Mouse (Mus musculus) regulatory T cell (primary cell): ENCODE data around the gene Gpx8.

Experiments used
- in situ Hi-C: fragments of 300-600 bp; cut with MboI, MseI; formaldehyde crosslinking; loops from one replicate; pipeline ENCODE4 v1.15.1; 2025; ENCODE audit warnings: high pct_unique_total_duplicates

Gene Gpx8

DNA sequence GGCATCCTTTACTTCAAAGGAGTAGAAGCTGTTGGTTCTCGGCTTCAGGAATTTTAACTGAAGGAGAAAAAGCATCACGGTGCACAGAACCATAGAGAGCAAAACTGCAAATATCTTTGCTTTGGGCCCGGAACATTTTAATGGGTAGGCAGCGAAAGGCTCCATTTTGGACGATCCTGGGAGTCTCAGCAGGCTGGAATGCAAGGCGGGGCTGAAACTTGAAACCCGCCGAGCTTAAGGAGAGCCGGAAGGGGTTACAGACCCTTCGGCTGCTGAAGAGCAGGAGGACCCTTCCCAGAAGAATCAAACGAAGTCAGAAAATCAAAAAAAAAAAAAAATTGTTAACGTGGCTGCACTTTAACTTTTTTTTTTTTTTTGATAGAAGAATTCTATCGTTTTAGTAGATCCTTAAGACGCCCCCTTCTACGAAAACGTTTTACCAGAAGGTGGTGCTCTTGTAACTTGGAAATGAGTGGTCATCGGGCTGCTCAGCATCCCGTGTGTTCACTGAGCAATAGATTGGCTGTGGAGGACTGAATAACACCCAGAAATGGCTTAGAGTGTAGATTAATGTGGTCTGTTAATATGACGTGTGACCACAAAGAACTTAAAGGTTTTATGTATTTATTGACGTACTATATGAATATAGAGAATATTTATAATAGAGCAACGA, at the start of gene Gpx8:
Gpx8 (minus strand) TSS at position 200 of the 673 bp plus-strand sequence.
- in situ Hi-C loops: loop anchor here (5.0 kb wide), 2 partner anchors 216 to 364 kb away; no protein-coding TSS in a partner anchor

DNA sequence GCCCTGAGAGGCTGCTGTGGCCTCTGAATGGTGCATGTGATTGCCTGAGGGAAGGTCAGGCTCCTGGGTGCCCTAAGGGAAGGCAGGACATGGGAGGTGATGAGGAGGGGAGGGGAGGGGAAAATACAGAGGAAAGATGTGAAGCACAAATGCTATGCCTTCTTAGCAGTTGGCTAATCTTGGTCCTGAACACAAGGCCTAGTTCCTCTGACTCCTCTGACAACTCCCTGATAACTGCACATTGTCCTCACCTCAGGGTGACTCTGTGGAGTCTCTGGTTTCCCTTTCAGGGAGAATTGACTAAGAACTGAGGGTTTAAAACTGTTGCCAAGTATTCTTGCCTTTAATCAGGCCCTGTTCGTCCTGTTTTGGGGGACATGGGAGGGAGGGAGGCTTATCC, 48.4 kb upstream of the Gpx8 start:
- in situ Hi-C loops: no loop called here

DNA sequence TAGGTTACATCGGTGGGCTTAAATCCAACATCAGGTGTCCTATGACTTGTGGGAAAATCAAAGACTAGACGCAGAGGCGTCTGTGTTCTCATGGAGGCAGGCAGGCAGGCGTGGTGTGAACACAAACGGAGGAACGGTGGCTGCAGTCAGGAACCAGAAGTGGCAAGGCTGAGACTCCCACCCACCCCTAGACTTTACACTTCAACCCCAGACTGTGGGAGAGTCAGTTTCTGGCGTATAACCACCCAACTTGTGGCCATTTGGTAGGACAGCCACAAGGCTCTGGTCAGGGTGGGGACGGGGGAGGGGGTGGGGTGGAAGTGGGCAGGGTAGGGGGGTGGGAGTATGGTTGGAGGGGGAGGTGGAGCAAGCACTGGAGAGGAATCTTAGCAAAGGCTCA, 44.3 kb upstream of the Gpx8 start:
- in situ Hi-C loops: no loop called here

DNA sequence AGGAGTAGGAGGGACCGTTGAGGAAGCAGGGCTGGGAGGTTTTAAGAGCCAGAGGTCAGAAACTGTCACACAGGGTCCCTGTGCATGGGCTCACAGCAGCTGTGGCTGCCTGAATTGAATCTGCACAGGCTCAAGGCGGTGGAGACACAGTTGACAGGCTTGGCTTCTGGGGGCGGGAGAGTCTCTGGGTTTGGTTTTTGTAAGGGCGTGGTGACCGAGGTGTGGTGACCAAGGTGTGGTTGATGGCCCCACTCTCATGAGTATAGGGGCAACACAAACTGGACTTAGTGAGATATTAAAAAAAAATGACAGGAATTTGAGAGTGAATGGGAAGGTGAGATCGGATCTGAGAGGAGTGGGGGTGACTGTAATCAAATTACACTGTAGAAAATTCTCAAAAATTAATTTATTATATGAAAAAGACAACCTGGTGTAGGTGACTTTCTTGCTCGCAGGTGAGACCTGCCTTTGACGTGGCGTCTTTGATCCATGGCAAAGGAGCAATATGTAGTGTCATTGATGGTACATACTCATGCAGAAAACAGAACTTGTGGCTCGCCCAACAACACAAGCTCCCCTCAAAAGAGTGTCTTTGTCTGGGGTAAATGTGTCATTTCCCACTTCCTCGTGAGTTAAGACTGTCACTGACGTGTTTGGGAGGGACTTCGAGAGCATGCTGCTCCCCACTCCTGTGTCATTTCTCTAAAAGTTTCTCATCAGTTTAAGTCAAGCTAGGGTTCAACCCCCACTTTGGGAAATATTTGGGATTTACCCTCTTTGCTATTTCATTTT, 41.2 kb upstream of the Gpx8 start:
- in situ Hi-C loops: loop anchor here (10.0 kb wide), 1 partner anchor 67 kb away; no protein-coding TSS in a partner anchor

DNA sequence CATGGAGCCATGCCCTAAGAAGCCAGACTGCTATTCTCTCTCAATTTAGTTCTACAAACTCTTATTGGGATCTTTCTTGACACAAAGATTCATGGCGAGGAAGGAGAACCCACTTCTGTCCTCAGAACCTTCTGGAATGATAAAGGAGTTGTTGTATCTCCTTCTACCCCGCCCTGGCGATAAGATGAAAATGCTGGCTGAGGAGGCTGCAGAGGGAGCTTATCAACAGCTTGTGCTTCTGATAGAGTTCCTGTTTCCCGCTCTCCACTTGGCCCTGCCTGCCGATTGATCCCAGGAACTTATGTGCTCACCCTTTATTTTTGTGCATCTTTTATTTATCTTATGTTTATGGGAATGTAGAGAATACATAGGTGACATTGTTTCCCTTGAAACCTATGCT, 38.5 kb upstream of the Gpx8 start:
- in situ Hi-C loops: loop anchor here (10.0 kb wide), 1 partner anchor 70 kb away; no protein-coding TSS in a partner anchor

DNA sequence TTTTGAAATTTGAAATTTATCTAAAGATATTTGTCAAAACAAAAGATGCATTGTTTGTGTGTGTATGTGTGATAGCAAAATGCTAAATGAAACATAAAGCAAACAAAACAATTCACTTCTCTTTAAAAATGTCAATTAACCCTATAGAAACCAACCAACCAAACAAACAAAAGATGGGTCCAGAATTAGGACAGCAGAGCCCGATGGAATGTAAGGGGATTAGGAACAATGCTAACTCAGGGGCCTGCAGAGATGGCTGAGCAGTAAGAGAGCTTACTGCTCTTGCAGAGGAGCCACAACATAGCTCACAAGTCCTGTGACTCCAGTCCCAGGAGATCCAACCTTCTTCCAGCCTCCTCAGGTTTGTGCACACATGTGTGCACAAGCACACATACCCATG, 35.9 kb upstream of the Gpx8 start:
- in situ Hi-C loops: loop anchor here (10.0 kb wide), 1 partner anchor 73 kb away; no protein-coding TSS in a partner anchor

DNA sequence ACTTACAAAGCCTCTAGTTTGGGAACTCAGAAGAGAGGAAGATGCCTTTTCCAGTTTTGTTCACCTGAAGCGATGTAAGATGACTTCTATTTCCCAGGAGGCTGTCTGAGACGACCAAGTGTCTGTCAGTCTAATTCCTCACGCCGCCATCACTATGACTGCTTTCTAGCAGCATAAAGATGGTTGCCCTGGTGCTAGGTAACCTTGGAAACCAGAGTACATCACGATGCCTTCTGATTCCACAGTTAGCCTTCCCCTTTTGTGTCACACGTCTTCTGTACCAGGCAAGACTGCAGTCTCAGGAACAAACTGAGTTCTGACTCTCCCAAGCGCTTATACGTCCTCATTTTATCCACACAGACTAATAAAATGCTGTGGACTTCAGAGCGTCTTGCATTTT, 32.8 kb upstream of the Gpx8 start:
- in situ Hi-C loops: no loop called here

DNA sequence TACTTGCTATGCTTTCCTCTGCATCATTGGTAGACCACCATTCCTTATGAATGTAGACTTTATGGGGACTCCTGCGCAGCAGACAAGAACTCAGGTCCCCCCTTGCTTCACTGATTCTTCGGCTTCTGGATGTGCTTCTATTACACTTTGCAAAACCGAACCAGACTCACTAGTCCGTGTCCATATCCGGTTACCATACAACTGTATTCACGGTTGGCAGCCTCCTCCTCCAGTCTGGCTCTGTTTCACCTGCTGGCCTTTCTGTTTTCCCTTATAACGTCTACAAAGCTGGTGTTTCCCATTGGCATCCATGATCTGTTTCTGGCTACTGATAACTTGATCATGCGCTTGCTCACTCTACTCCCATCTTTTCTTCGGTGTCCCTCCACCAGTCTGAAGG, 18.3 kb upstream of the Gpx8 start:
- in situ Hi-C loops: no loop called here

DNA sequence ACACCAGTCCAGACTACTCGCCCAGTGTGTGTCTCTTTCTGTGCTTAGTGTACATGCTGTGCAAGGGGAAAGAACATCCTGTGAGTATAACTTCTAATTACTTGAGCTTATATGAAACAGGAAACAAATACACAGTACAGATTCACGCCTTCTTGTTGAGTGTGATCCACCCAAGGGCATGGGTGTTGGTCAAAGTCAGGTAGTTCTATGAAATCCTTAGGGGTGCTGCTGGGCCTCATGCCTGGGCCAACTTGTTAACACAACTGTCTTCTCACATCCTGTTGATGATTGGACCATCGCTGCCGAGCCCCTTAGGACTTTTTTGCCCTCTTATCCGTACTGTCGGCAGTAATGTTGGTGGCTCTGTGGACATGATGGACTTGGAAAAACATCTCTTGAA, 15.5 kb upstream of the Gpx8 start:
- in situ Hi-C loops: no loop called here

DNA sequence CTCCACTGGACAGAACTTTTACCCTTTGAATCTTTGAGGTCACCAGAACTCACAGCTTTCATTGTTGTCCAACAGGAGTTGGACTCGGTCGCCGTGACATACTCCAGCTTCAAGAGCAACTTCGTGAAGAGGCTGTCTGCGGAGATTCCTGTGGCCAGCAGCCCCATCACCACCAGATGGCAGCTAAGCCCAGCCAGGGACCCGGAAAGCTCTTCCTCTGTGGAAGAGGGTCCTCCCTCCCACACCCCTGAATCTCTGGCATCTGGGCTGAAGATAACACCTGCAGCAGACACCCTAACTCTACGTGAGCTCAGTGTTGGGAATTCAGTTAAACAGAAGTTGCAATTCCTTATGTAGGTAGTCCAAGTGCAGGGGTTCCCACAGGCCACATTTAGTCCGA, 9.6 kb upstream of the Gpx8 start:
- in situ Hi-C loops: no loop called here

DNA sequence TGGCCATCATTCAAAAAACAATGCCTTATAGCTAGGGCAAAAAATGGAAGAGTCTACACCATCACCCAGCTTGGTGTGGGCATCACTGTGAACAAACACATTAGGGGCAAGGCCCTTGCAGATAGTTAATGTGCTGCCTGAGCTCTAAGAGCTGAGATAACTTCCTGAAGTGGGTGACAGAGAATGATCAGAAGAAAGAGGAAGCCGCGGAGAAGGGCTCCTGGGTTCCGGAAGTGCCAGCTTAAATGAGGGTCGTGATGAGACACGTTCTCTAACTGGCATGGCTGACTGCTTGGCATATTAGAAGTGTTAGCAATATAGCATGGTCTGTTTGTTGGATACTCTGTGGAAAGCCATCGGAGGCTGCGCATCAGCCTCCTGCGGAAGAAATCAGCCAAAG, 8.0 kb upstream of the Gpx8 start:
- in situ Hi-C loops: no loop called here

DNA sequence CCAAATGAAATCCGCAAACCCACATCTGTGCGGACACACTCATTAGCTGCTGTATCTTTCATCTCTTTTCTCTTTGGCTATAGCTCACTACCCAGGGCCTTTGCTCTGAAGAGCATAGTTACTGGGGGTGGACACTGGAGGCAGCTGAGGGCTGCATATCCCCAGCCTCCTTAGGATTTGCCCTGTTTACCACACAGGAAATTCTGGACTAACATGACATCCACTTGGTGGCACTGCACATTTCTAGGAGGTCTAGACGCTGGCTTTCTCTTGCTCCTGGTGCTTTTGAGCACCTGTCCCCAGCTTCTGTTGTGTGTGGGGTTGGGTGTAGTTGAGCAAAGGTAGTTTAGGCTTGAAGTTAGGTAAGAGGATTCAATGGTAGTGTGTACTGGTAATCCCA, 1.4 kb upstream of the Gpx8 start:
- in situ Hi-C loops: loop anchor here (5.0 kb wide), 2 partner anchors 215 to 365 kb away; no protein-coding TSS in a partner anchor

DNA sequence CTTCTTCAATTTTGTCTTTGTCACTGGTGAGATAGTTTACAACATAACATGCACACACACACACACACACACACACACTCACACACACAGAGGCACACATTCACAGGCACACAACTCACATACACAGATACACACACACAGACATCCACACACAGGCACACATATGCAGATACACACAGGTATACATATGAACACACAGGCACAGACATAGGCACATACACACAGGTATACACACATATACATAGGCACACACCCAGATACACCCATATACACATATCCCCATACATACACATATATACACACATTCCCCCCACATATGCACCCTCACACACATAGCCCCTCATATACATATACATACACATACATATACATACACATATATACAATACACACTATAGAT, 808 bp upstream of the Gpx8 start:
- in situ Hi-C loops: loop anchor here (5.0 kb wide), 2 partner anchors 215 to 365 kb away; no protein-coding TSS in a partner anchor

DNA sequence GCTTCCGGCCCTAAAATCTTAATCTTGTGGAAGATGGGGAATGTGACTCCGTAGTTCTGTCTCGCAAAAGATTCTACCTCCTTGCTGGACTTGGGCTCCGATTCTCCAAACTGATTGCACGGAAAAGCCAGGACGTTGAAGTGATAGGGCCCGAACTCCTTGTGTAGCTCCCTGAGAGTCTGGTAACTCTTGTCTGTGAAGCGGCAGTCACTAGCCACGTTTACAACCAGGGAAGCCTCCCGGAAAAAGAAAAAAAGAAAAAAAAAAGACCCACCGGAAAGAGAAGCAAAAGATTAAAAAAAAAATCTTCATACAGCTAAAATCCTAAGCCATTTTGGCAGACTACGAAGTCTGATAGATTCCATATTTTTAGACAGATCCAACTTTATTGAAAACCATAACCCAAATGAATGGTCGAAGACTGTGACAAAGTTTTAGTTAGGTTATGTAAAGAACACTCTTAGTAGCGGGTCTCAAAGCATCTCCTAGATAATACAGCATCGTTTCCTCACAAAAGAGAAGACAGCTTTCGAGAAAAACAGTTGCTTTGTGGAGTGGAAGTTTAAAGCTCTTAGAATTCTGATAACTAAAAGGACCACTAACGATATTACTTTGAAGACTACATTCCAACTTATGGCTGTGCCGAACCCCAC, 626 bp downstream of the Gpx8 start:
- in situ Hi-C loops: loop anchor here (5.0 kb wide), 2 partner anchors 217 to 363 kb away; no protein-coding TSS in a partner anchor

DNA sequence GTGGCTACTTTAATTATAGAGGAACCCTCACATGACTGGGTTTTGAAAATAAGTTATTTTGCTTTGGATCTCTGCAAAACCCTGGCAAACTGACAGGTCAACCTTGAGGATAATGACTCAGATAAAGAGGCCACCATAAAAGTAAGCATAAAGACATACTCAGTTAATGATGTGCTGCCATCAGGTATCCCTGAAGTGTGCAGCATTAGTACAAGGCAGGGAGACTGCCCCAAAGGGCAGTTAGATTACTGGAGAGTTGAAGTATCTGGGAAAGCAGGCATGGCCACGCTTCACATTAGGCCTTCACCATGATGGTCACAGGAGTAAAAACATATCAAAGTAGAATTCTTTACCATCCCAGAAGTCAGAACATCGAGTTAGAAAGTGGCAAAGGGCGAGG, 1.3 kb downstream of the Gpx8 start:
- in situ Hi-C loops: loop anchor here (5.0 kb wide), 2 partner anchors 217 to 363 kb away; no protein-coding TSS in a partner anchor

DNA sequence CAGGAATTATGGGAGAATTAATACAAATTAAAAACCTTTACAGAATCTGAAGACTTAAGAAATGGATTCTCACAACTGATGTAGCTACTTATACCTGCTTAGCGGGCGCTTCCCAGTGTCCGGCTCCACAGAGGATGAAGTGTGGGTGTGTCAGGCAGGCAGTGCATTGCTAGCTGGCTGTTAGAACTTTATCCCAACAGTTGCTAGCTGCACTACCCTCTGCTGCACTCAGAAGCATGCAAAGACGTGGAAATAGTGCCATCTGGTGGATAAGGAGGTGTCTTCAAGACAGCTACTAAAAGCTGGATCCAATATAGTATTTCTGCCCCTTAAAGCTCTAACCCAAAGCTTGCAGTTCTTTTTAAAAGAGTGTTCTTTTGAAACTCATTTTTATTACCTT, 10.4 kb downstream of the Gpx8 start:
- in situ Hi-C loops: loop anchor here (5.0 kb wide), 1 partner anchor 104 kb away; no protein-coding TSS in a partner anchor

DNA sequence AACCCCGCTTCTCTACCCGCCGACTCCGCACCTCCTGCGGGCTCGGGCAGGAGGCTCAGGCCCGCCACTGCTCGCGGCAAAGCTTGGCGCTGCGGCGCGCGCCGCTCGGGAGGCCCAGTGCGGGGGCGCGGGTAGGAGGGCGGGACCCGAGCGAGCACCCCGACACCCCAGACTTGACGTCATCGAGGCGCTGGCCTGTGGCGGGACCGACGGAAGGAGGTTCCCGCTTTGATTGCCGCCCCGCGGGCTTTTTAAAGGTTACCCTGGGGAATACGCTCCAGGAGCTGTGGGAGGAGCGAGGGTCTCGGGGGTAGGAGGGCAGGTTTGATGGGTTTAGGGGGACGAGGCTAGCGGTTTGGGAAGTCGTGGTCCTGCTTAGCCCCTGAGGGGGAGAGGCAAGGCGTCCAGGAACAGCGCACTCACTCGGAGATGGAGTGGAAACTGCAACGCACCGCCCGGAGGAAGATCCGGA, 11.2 kb downstream of the Gpx8 start, which contains the start of gene Cdc20b:
Cdc20b (plus strand) TSS at position 162 of the 472 bp plus-strand sequence.
- in situ Hi-C loops: loop anchor here (5.0 kb wide), 2 partner anchors 43 to 103 kb away; partner anchors contain the start of gene Mcidas

DNA sequence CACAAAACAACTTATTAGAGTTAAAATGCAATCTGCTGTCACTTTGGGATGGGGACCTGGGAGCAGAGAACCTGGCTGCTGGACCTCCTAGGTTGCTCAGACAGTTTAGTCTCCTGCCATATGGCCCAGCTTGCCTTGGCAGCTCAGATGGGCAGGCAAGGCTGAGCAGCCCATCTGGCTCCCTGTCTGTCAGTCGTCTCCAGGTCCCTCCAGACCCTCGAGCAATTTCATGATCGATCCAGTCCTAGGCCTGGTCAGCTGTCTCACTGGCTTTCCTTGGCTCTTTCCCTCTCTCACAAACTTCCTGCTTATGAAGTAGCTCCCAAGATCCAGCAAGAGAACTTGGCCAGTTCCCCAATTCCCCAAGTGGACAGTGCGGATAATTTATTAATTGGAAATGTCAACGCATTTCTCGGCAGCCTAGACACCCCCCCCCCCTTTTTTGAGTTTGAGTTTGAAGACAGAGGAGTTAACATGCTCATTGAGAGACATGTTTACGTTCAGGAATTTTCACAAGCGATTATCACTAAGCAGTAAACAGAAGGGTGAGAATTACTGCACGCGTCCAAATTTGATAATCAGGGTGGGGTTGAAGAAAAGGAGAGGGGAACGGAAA, 11.8 kb downstream of the Gpx8 start:
- in situ Hi-C loops: loop anchor here (5.0 kb wide), 1 partner anchor 42 kb away; the partner anchor contains the start of gene Mcidas

DNA sequence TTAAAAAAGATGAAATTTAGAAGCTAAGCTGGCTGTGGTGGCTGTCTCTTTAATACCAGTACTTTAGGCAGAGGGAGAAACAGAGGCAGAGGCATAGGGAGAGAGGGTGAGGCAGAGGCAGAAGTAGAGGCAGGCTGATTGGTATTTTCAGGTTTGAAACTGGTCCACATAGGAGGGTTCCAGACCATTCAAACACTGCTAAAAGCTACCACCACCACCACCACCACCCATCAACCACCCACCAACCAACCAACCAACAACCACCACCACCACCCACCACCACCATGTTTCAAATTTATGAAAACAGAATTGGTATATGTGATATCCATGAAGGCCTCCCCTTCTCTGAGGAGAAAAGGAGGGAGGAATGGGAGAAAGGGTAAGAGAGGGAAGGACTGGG, 13.4 kb downstream of the Gpx8 start:
- in situ Hi-C loops: loop anchor here (5.0 kb wide), 1 partner anchor 41 kb away; the partner anchor contains the start of gene Mcidas

DNA sequence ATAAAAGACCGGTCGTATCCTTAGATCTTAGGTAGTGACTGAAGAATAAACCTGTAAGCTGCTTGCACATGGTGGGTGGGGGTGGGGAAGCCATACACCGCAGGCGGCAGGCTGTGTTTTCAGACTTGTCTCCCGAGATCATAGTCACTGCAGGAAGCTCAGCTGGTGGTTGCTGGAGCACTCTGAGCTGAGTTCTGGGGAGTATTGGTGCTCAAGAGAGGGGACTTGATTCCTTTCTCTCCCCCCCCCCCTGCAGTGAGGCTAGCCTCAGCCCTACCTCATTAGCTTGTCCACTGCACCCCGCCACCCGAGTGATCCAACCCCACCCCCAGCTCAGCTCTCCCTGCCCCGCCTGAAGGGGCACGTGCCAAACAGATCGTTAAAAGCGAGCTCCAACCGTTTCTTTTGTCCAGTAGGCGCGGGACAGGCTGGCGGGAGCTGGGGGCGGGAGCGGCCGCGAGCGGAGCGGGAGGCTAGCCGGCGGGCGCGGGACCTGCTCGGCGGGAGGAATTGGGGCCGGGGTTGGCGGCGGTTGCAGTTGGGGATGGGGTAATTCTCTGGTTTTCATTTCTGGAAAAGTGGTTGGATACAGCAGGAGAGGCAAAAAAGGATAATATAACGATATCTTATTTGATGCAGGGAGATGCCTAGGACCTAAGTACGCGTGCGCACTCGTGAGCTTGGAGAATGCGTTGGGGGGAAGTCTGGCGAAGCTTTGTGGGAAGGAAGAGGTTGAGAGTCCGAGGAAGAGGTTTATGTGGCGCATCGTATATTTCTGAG, 14.2 kb downstream of the Gpx8 start:
- in situ Hi-C loops: loop anchor here (5.0 kb wide), 1 partner anchor 40 kb away; the partner anchor contains the start of gene Mcidas
